Mouse (Mus musculus): ENCODE measurements at regions not wholly inside any gene's neighbourhood (a gene's known extent, or its start where the extent isn't known, plus 50 kb on each side); places are given as distances from the start of the nearest gene placed in this dataset.

DNA sequence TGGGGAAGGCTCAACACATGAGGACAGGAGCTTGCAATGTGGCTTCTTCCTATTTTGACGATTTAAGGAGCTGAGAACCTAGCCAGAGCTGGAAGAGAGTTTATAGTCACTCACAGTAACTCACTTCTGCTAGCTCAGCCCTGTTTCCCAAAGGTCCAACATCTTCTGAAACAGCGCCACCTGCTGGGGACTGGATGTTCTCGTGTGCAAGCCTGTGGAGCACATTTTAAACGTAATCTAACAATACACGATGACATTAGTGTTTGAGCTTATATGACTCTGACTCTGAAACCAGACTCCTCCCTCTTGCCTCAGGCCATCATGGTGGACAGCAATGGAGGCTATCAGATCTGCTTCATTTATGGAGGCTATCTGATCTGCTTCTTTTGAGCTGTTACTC, 207.7 kb downstream of the Cxcl12 start:
- H3K36me3 ChIP-seq (ENCODE audit: control insufficient read depth, insufficient read depth), result no peaks in the 10 kb centered on the region
- no peak overlapping the region for H3K9ac ChIP-seq (ENCODE audit: low read depth, low read length)
- no peaks in the 10 kb centered on the region for H3K27me3 ChIP-seq (replicated peaks; ENCODE audit: control insufficient read depth, insufficient read depth, low read length)
- TF ChIP-seq CTCF (IDR thresholded peaks at IDR 0.05; ENCODE audit: low read depth), result peak; percentile 39
- no peak overlapping the region for H3K4me2 ChIP-seq (replicated peaks; ENCODE audit: low read depth)
- WGBS, result 91% methylated on average over 5 of the region's 5 CpGs
- no peak overlapping the region for H3K27ac ChIP-seq (ENCODE audit: low read depth, low read length)
- no peaks in the 10 kb centered on the region for H3K4me1 ChIP-seq (replicated peaks; ENCODE audit: control insufficient read depth, insufficient read depth, low read length)
- H3K9me3 ChIP-seq (ENCODE audit: control insufficient read depth), result no peaks in the 10 kb centered on the region
- H3K4me3 ChIP-seq (ENCODE audit: low read depth, low read length), result no peak overlapping the region
- ATAC-seq, result no peak

DNA sequence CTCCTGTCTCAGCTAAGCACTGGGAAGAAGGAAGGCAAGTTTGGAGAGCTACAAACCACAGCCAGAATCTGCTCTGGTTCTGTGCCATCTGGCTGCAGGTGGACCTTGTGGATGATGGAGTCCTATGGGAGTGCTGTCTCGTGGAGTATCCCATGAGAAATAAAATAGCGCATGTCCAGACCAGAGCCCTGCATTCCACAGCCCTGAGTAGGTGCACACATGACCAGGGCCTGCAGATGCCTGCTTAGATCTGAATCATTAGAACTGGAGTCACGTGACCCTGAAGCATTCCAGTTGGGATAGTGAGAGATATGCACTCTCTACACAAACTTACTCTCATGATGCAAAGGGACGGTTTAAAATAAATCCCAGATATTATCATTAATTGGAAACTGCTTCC, 211.6 kb downstream of the Cxcl12 start:
- Histone ChIP-seq H3K4me3 (ENCODE audit: low read depth, low read length) (no peak overlapping the region), H3K27ac (ENCODE audit: low read depth, low read length) (no peak overlapping the region), H3K9me3 (ENCODE audit: control insufficient read depth) (no peaks in the 10 kb centered on the region), H3K27me3 (replicated peaks; ENCODE audit: control insufficient read depth, insufficient read depth, low read length) (no peaks in the 10 kb centered on the region), H3K4me2 (replicated peaks; ENCODE audit: low read depth) (no peak overlapping the region), H3K36me3 (ENCODE audit: control insufficient read depth, insufficient read depth) (no peaks in the 10 kb centered on the region), H3K4me1 (replicated peaks; ENCODE audit: control insufficient read depth, insufficient read depth, low read length) (no peaks in the 10 kb centered on the region), H3K9ac (ENCODE audit: low read depth, low read length) (no peak overlapping the region)
- no peak for ATAC-seq
- no peak for TF ChIP-seq CTCF (IDR thresholded peaks at IDR 0.05; ENCODE audit: low read depth)
- 71% methylated on average over 4 of the region's 4 CpGs for WGBS

DNA sequence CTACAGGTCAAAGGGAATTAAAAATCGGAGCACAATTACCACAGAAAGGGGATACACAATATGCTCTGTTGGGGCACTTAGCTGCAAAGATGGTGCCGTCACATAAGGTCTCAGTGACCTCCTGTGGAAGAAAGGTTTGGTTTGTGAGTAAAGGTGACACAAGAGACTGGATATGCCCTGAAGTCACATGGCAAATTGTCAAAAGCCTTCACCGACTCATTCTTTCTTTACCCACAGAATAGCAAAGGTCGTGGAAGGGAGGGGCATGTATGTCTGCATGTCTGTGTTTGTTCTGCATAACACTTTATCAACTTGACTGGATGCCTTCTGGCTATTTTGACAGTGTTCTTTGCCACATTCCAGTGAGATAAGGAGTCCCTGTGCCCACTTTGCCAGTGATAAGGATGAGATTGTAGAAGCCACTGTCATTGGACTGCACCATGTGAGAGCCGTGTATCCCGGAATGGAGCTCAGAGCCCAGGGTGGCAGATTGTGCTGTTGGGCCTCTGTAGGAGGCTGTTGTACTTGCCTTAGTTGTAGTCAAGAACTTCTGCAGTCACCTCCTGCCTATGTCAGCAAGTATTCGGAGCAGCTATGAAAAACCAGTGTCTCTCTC, 222.0 kb downstream of the Cxcl12 start:
- H3K9ac ChIP-seq (ENCODE audit: low read depth, low read length), result no peak overlapping the region
- no peaks in the 10 kb centered on the region for H3K27me3 ChIP-seq (replicated peaks; ENCODE audit: control insufficient read depth, insufficient read depth, low read length)
- TF ChIP-seq CTCF (IDR thresholded peaks at IDR 0.05; ENCODE audit: low read depth), result no peak
- no peaks in the 10 kb centered on the region for H3K4me1 ChIP-seq (replicated peaks; ENCODE audit: control insufficient read depth, insufficient read depth, low read length)
- 60% methylated on average over 7 of the region's 7 CpGs for WGBS
- H3K9me3 ChIP-seq (ENCODE audit: control insufficient read depth), result no peaks in the 10 kb centered on the region
- H3K27ac ChIP-seq (ENCODE audit: low read depth, low read length), result no peak overlapping the region
- H3K36me3 ChIP-seq (ENCODE audit: control insufficient read depth, insufficient read depth), result no peaks in the 10 kb centered on the region
- H3K4me2 ChIP-seq (replicated peaks; ENCODE audit: low read depth), result no peak overlapping the region
- no peak for ATAC-seq
- no peak overlapping the region for H3K4me3 ChIP-seq (ENCODE audit: low read depth, low read length)

DNA sequence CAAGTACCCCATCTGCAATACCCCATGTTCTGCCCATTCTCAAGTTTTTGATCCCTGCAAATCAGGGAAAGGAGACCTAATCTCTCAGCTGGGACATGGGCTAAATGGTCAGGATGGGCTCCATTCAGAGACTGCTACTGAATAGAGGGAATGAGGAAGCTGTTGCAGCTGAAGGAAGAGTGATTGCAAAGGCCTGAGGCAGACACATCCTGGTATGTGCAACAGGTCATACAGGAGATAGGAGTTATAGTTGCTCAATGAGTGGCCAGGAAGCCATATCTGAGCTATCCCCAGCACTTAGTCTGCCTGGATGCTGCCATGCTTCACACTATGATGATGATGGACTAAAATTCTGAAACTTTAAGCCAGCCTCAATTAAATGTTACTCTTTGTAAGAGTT, 225.1 kb downstream of the Cxcl12 start:
- Histone ChIP-seq H3K9me3 (ENCODE audit: control insufficient read depth) (no peaks in the 10 kb centered on the region), H3K4me2 (replicated peaks; ENCODE audit: low read depth) (no peak overlapping the region), H3K4me3 (ENCODE audit: low read depth, low read length) (no peak overlapping the region), H3K27me3 (replicated peaks; ENCODE audit: control insufficient read depth, insufficient read depth, low read length) (no peaks in the 10 kb centered on the region), H3K9ac (ENCODE audit: low read depth, low read length) (no peak overlapping the region), H3K27ac (ENCODE audit: low read depth, low read length) (no peak overlapping the region), H3K36me3 (ENCODE audit: control insufficient read depth, insufficient read depth) (no peaks in the 10 kb centered on the region), H3K4me1 (replicated peaks; ENCODE audit: control insufficient read depth, insufficient read depth, low read length) (no peaks in the 10 kb centered on the region)
- no peak for TF ChIP-seq CTCF (IDR thresholded peaks at IDR 0.05; ENCODE audit: low read depth)
- no peak for ATAC-seq

DNA sequence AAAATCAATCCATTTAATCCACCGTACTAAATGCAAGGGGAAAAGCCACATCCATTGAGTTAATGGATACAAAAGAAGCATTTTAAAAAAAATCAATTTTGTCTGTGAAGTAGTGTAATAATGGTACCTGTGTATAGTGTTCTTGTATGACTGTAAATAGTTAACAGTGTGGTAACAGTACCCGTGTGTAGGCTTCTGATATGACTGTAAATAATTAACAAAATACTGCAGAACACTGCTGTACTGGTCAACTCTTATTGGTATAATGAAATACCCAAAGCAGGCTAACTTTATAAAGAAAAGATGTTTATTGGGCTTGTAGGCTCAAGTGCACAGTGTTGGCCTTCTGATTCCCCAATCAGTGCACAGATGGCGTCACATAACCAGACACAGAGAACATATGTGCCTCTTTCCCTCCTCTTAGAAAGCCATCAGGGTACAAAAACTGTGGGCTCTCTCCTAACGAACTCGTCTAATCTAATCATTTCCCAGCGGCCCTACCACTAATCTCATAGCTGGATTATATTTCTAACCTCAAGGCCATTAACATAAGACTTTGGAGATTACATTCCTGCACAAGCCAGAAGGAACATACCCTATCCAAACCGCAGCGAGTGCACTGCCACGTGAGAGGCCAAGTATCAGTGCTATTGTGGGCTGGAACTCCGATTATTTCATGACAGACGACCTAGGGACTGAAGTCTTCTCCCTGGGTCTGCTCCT, 237.4 kb downstream of the Cxcl12 start:
- 55% methylated on average over 11 of the region's 11 CpGs for WGBS
- Histone ChIP-seq H3K27ac (ENCODE audit: low read depth, low read length) (no peak overlapping the region), H3K9me3 (ENCODE audit: control insufficient read depth) (no peaks in the 10 kb centered on the region), H3K27me3 (replicated peaks; ENCODE audit: control insufficient read depth, insufficient read depth, low read length) (no peaks in the 10 kb centered on the region), H3K4me3 (ENCODE audit: low read depth, low read length) (no peak overlapping the region), H3K9ac (ENCODE audit: low read depth, low read length) (no peak overlapping the region), H3K36me3 (ENCODE audit: control insufficient read depth, insufficient read depth) (no peaks in the 10 kb centered on the region), H3K4me2 (replicated peaks; ENCODE audit: low read depth) (no peak overlapping the region; the same call in 1 of the 2 replicates), H3K4me1 (replicated peaks; ENCODE audit: control insufficient read depth, insufficient read depth, low read length) (no peaks in the 10 kb centered on the region)
- TF ChIP-seq CTCF (IDR thresholded peaks at IDR 0.05; ENCODE audit: low read depth), result no peak
- ATAC-seq, result no peak

DNA sequence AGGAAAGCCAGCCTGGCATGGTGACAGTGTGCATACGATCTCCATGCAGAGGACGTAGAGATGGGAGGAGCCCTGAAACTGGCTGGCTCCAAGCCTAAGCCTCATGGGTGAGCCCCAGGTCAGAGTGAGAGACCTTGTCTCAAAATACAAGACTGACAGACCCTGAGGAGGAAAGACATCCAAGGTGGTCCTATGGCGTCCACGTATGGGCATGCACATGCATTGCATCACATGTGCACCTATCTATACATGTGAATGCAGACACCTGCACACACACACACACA, 237.9 kb downstream of the Cxcl12 start:
- 71% methylated on average over 4 of the region's 4 CpGs for WGBS
- no peaks in the 10 kb centered on the region for H3K4me1 ChIP-seq (replicated peaks; ENCODE audit: control insufficient read depth, insufficient read depth, low read length)
- no peaks in the 10 kb centered on the region for H3K27me3 ChIP-seq (replicated peaks; ENCODE audit: control insufficient read depth, insufficient read depth, low read length)
- H3K36me3 ChIP-seq (ENCODE audit: control insufficient read depth, insufficient read depth), result no peaks in the 10 kb centered on the region
- H3K4me2 ChIP-seq (replicated peaks; ENCODE audit: low read depth), result no peak overlapping the region; the same call in 1 of the 2 replicates
- ATAC-seq, result no peak
- H3K9ac ChIP-seq (ENCODE audit: low read depth, low read length), result no peak overlapping the region
- no peak overlapping the region for H3K4me3 ChIP-seq (ENCODE audit: low read depth, low read length)
- no peak overlapping the region for H3K27ac ChIP-seq (ENCODE audit: low read depth, low read length)
- no peaks in the 10 kb centered on the region for H3K9me3 ChIP-seq (ENCODE audit: control insufficient read depth)
- TF ChIP-seq CTCF (IDR thresholded peaks at IDR 0.05; ENCODE audit: low read depth), result no peak
